In genomic region chr8:124571732-124572429, GRCm38 (mm10) we compare ENCODE assay signal across 11 mouse cellular contexts. TPM values are rescaled to one million over a fixed set of nuclear protein-coding genes. Genes with fewer than 3 reads are reported as not detected.
DNase-seq lines count a peak whose midpoint lies in the region; ATAC-seq and TF ChIP-seq lines count a peak whose summit lies in the region.
"Had no signal": no experiment of that assay in that cellular context is flagged by ENCODE, and none has a peak within 500 bp of the region (broad histone marks: within the 10 kb centered on the region; RNA-seq: fewer than 3 reads in every experiment).

No protein-coding gene starts in this region.

- no peak for TF ChIP-seq EP300 in liver, embryonic 14.5 days (IDR thresholded peaks at IDR 0.05; ENCODE audit: low read depth)

- TF ChIP-seq POLR2A in kidney, adult 2 months (IDR thresholded peaks at IDR 0.05; ENCODE audit: low read depth, low read length): no peak

- ATAC-seq in kidney, embryonic 14.5 days (ENCODE audit: low FRiP score, low TSS enrichment): no peak
- no peak for ATAC-seq in intestine, embryonic 14.5 days (replicated peaks; ENCODE audit: low FRiP score, low TSS enrichment, low read depth)
- ATAC-seq in liver, embryonic 14.5 days (ENCODE audit: insufficient read depth): peak; percentile 52
- ATAC-seq: forebrain, embryonic 13.5 days; midbrain, embryonic 13.5 days had no signal

- peak; percentile 78 for DNase-seq in kidney, adult 2 months
- peak; percentile 21 for DNase-seq in embryonic facial prominence, embryonic 10.5 days (ENCODE audit: low spot score)
- DNase-seq in intestine, embryonic 14.5 days (ENCODE audit: low spot score): no peak
- peak; percentile 16 to 37 (median 27) for DNase-seq in liver, embryonic 14.5 days (ENCODE audit: low read depth in 3 of 3, low spot score in 3 of 3)
- no peak for DNase-seq in right cerebral cortex, postnatal 4 days
- no peak for DNase-seq in spleen, postnatal 10 days (ENCODE audit: low spot score in 2 of 2)
- DNase-seq in gastrocnemius, postnatal 4 days (ENCODE audit: low spot score in 2 of 2): no peak

- H3K9me3 ChIP-seq in kidney, embryonic 14.5 days (ENCODE audit: control insufficient read depth, low read length): no peaks in the 10 kb centered on the region
- H3K9me3 ChIP-seq in embryonic facial prominence, embryonic 10.5 days: no peaks in the 10 kb centered on the region
- H3K9me3 ChIP-seq in intestine, embryonic 14.5 days (ENCODE audit: control insufficient read depth, low read length): no peaks in the 10 kb centered on the region
- H3K9me3 ChIP-seq in liver, embryonic 14.5 days (ENCODE audit: control insufficient read depth, low read length): no peaks in the 10 kb centered on the region
- H3K9me3 ChIP-seq: forebrain, embryonic 13.5 days; midbrain, embryonic 13.5 days had no signal

- no peak for TF ChIP-seq CTCF in kidney, adult 2 months (conservative IDR thresholded peaks at IDR 0.05; ENCODE audit: insufficient read depth, insufficient read length, low read depth, low read length)
- no peak for TF ChIP-seq CTCF in liver, embryonic 14.5 days (IDR thresholded peaks at IDR 0.05; ENCODE audit: low read depth)

- H3K9ac ChIP-seq in kidney, embryonic 14.5 days (ENCODE audit: low read depth, low read length): no peak overlapping the region
- H3K9ac ChIP-seq in intestine, embryonic 14.5 days (ENCODE audit: low read length): no peak overlapping the region
- H3K9ac ChIP-seq in liver, embryonic 14.5 days (replicated peaks): no peak overlapping the region
- H3K9ac ChIP-seq: forebrain, embryonic 13.5 days; midbrain, embryonic 13.5 days had no signal

- peaks cover 11% of the 10 kb centered on the region; the same call in 1 of the 2 replicates for H3K4me1 ChIP-seq in kidney, adult 2 months (ENCODE audit: control insufficient read depth, insufficient read depth, low read length)
- peaks cover 3% of the 10 kb centered on the region; the same call in 1 of the 2 replicates for H3K4me1 ChIP-seq in kidney, embryonic 14.5 days (ENCODE audit: control insufficient read depth, insufficient read depth, low read length)
- peaks cover 31% of the 10 kb centered on the region for H3K4me1 ChIP-seq in embryonic facial prominence, embryonic 10.5 days
- H3K4me1 ChIP-seq in intestine, embryonic 14.5 days (replicated peaks; ENCODE audit: control insufficient read depth, insufficient read depth, low read length): no peaks in the 10 kb centered on the region; the same call in none of the 2 replicates
- peaks cover 0 to 29% of the 10 kb centered on the region in 2 experiments; a peak in 2 of 4 replicates for H3K4me1 ChIP-seq in liver, embryonic 14.5 days (replicated peaks; ENCODE audit: control insufficient read depth in 2 of 2, insufficient read depth in 2 of 2, low read length in 1 of 2)
- H3K4me1 ChIP-seq: forebrain, embryonic 13.5 days; midbrain, embryonic 13.5 days had no signal

- no peak overlapping the region for H3K27ac ChIP-seq in kidney, adult 2 months (ENCODE audit: insufficient read depth, low read depth, low read length)
- no peak overlapping the region for H3K27ac ChIP-seq in kidney, embryonic 14.5 days (ENCODE audit: low read depth, low read length)
- peak overlapping the region; percentile 53; the same call in 1 of the 2 replicates for H3K27ac ChIP-seq in embryonic facial prominence, embryonic 10.5 days (replicated peaks)
- peak overlapping the region; percentile 69 for H3K27ac ChIP-seq in intestine, embryonic 14.5 days (ENCODE audit: low read depth)
- no peak overlapping the region; the same call in 1 of the 2 replicates for H3K27ac ChIP-seq in liver, embryonic 14.5 days
- H3K27ac ChIP-seq: forebrain, embryonic 13.5 days; midbrain, embryonic 13.5 days had no signal

- no peak overlapping the region for H3K4me2 ChIP-seq in kidney, embryonic 14.5 days (replicated peaks; ENCODE audit: low read depth, low read length)
- H3K4me2 ChIP-seq in intestine, embryonic 14.5 days (ENCODE audit: low read length): no peak overlapping the region
- no peak overlapping the region for H3K4me2 ChIP-seq in liver, embryonic 14.5 days (ENCODE audit: low read depth)
- H3K4me2 ChIP-seq: forebrain, embryonic 13.5 days; midbrain, embryonic 13.5 days had no signal

- WGBS in kidney, adult 2 months: 49% methylated on average over 8 of the region's 8 CpGs
- WGBS in kidney, embryonic 14.5 days: 72% methylated on average over 8 of the region's 8 CpGs
- WGBS in embryonic facial prominence, embryonic 10.5 days: 73% methylated on average over 8 of the region's 8 CpGs
- 62% methylated on average over 8 of the region's 8 CpGs for WGBS in intestine, embryonic 14.5 days
- 62% methylated on average over 8 of the region's 8 CpGs for WGBS in liver, embryonic 14.5 days (ENCODE audit: insufficient replicate concordance)

- no peaks in the 10 kb centered on the region for H3K36me3 ChIP-seq in kidney, adult 2 months (ENCODE audit: control insufficient read depth, insufficient read depth, low read length)
- H3K36me3 ChIP-seq in kidney, embryonic 14.5 days (ENCODE audit: control insufficient read depth, insufficient read depth, low read length): no peaks in the 10 kb centered on the region
- H3K36me3 ChIP-seq in embryonic facial prominence, embryonic 10.5 days (replicated peaks): no peaks in the 10 kb centered on the region
- no peaks in the 10 kb centered on the region for H3K36me3 ChIP-seq in intestine, embryonic 14.5 days (ENCODE audit: control insufficient read depth, insufficient read depth, low read length)
- no peaks in the 10 kb centered on the region for H3K36me3 ChIP-seq in liver, embryonic 14.5 days (replicated peaks; ENCODE audit: control insufficient read depth, insufficient read depth, low read depth)
- H3K36me3 ChIP-seq: midbrain, embryonic 13.5 days had no signal

- H3K27me3 ChIP-seq in kidney, adult 2 months (replicated peaks; ENCODE audit: control insufficient read depth, insufficient read depth, low read length): no peaks in the 10 kb centered on the region
- no peaks in the 10 kb centered on the region for H3K27me3 ChIP-seq in kidney, embryonic 14.5 days (ENCODE audit: control insufficient read depth, insufficient read depth, low read length)
- no peaks in the 10 kb centered on the region for H3K27me3 ChIP-seq in embryonic facial prominence, embryonic 10.5 days (replicated peaks; ENCODE audit: low read depth, poor library complexity, severe bottlenecking)
- no peaks in the 10 kb centered on the region for H3K27me3 ChIP-seq in intestine, embryonic 14.5 days (replicated peaks; ENCODE audit: control insufficient read depth, insufficient read depth, low read length)
- H3K27me3 ChIP-seq in liver, embryonic 14.5 days (ENCODE audit: control insufficient read depth, insufficient read depth, low read length): no peaks in the 10 kb centered on the region
- H3K27me3 ChIP-seq: forebrain, embryonic 13.5 days; midbrain, embryonic 13.5 days had no signal

- no peak overlapping the region for H3K4me3 ChIP-seq in kidney, adult 2 months (ENCODE audit: insufficient read depth, low read depth, low read length)
- no peak overlapping the region for H3K4me3 ChIP-seq in kidney, embryonic 14.5 days (ENCODE audit: low read length)
- no peak overlapping the region for H3K4me3 ChIP-seq in embryonic facial prominence, embryonic 10.5 days
- H3K4me3 ChIP-seq in intestine, embryonic 14.5 days (ENCODE audit: low read depth, low read length): no peak overlapping the region
- no peak overlapping the region for H3K4me3 ChIP-seq in liver, embryonic 14.5 days (ENCODE audit: insufficient read depth in 1 of 2, low read depth in 2 of 2, low read length in 2 of 2)
- H3K4me3 ChIP-seq: forebrain, embryonic 13.5 days; midbrain, embryonic 13.5 days had no signal

RNA-seq across cellular contexts. Expression of gene Agt, which starts 2.4 kb away (rescaled TPM):
- 91.6 and 136 TPM in 2 replicates for polyA plus RNA-seq in kidney, adult 2 months (2012; rRNA removed)
- polyA plus RNA-seq in kidney, embryonic 14.5 days (2014; fragmentation: Nextera tagmentation; extraction: Ambion mirVana): 0.27 and 0.28 TPM in 2 replicates
- 0.15 TPM in 1 of 2 replicates, not detected in the other for polyA plus RNA-seq in embryonic facial prominence, embryonic 10.5 days (2016; fragmentation: Nextera tagmentation; extraction: Ambion mirVana)
- polyA plus RNA-seq in intestine, embryonic 14.5 days (2014; fragmentation: Nextera tagmentation; extraction: Ambion mirVana): 2.2 and 2.7 TPM in 2 replicates
- 63.3 and 73.0 TPM in 2 replicates for polyA plus RNA-seq in liver, embryonic 14.5 days (2012; rRNA removed)
- 94.2 and 94.5 TPM in 2 replicates for polyA plus RNA-seq in liver, embryonic 14.5 days (2014; fragmentation: Nextera tagmentation; extraction: Ambion mirVana)
- 10 to 100 TPM; 28.5 to 37.1 TPM for total RNA-seq in gastrocnemius, postnatal 4 days (2021)
- total RNA-seq: MEL had no signal
- polyA plus RNA-seq: forebrain, embryonic 13.5 days; midbrain, embryonic 13.5 days had no signal

RNA-seq across cellular contexts. Expression of gene Capn9, which starts 4.0 kb away (rescaled TPM):
- polyA plus RNA-seq in kidney, adult 2 months (2012; rRNA removed): not detected in 2 replicates
- polyA plus RNA-seq in kidney, embryonic 14.5 days (2014; fragmentation: Nextera tagmentation; extraction: Ambion mirVana): 0.08 TPM in 1 of 2 replicates, not detected in the other
- polyA plus RNA-seq in embryonic facial prominence, embryonic 10.5 days (2016; fragmentation: Nextera tagmentation; extraction: Ambion mirVana): not detected in 2 replicates
- polyA plus RNA-seq in intestine, embryonic 14.5 days (2014; fragmentation: Nextera tagmentation; extraction: Ambion mirVana): 0.15 TPM in 1 of 2 replicates, not detected in the other
- polyA plus RNA-seq in liver, embryonic 14.5 days (2012; rRNA removed): not detected in 2 replicates
- not detected in 2 replicates for polyA plus RNA-seq in liver, embryonic 14.5 days (2014; fragmentation: Nextera tagmentation; extraction: Ambion mirVana)
- total RNA-seq in gastrocnemius, postnatal 4 days (2021): not detected
- total RNA-seq: MEL had no signal

RNA-seq across cellular contexts. Expression of gene Cog2, which starts 51.3 kb away (rescaled TPM):
- 21.2 and 21.3 TPM in 2 replicates for polyA plus RNA-seq in kidney, adult 2 months (2012; rRNA removed)
- polyA plus RNA-seq in kidney, embryonic 14.5 days (2014; fragmentation: Nextera tagmentation; extraction: Ambion mirVana): 27.4 and 36.6 TPM in 2 replicates
- 41.8 and 41.9 TPM in 2 replicates for polyA plus RNA-seq in embryonic facial prominence, embryonic 10.5 days (2016; fragmentation: Nextera tagmentation; extraction: Ambion mirVana)
- 35.3 and 38.2 TPM in 2 replicates for polyA plus RNA-seq in intestine, embryonic 14.5 days (2014; fragmentation: Nextera tagmentation; extraction: Ambion mirVana)
- polyA plus RNA-seq in liver, embryonic 14.5 days (2012; rRNA removed): 7.4 and 10.0 TPM in 2 replicates
- 15.0 and 16.9 TPM in 2 replicates for polyA plus RNA-seq in liver, embryonic 14.5 days (2014; fragmentation: Nextera tagmentation; extraction: Ambion mirVana)
- total RNA-seq in gastrocnemius, postnatal 4 days (2021): 10 to 100 TPM; 29.3 to 33.9 TPM

Comparison
In these comparisons a context has a peak if more than half of its experiments do, and no peak if none do; other contexts are left out.
1. RNA of gene Agt, which starts 2.4 kb away (polyA plus RNA-seq): 63.3 to 94.5 TPM in liver, embryonic 14.5 days and 91.6 to 136 TPM in kidney, adult 2 months; 2.2 to 2.7 TPM in intestine, embryonic 14.5 days, 0.27 to 0.28 TPM in kidney, embryonic 14.5 days and 0.15 TPM in embryonic facial prominence, embryonic 10.5 days; every median in the first group is over 10 times any median in the second.
2. DNase-seq: peak in kidney, adult 2 months (single experiment), embryonic facial prominence, embryonic 10.5 days (single experiment) and liver, embryonic 14.5 days (3 of 3); none in intestine, embryonic 14.5 days (single experiment), right cerebral cortex, postnatal 4 days (single experiment), spleen, postnatal 10 days (0 of 2) and gastrocnemius, postnatal 4 days (0 of 2).
3. H3K27ac ChIP-seq: peak in embryonic facial prominence, embryonic 10.5 days (single experiment) and intestine, embryonic 14.5 days (single experiment); none in kidney, adult 2 months (single experiment), kidney, embryonic 14.5 days (single experiment) and liver, embryonic 14.5 days (single experiment).